Mouse (Mus musculus) bone marrow, adult 2 months (tissue): Measurements from ENCODE around the gene Exoc4. TPM values are rescaled to one million over a fixed set of nuclear protein-coding genes. Genes with fewer than 3 reads are reported as not detected.

Experiments
- H3K27ac ChIP-seq: fragments of 200-500 bp; 2 replicates; pipeline ENCODE4 v1.5.1; 2012; ENCODE audit warnings: low read depth, mild to moderate bottlenecking, control low read depth, inconsistent platforms, low read length; ENCODE audit not compliant: control insufficient read depth, poor library complexity, insufficient read depth
- H3K4me1 ChIP-seq: fragments of 200-500 bp; 2 replicates; pipeline ENCODE4 v1.6.1; 2011; ENCODE audit warnings: low read length; ENCODE audit not compliant: control insufficient read depth, insufficient read depth
- H3K4me3 ChIP-seq: fragments of 200-500 bp; replicated peaks from 2 replicates; pipeline ENCODE3; 2011; ENCODE audit warnings: mild to moderate bottlenecking, low read depth, low read length, control low read depth; ENCODE audit not compliant: control insufficient read depth
- CTCF ChIP-seq: fragments of 200-500 bp; IDR thresholded peaks from 2 replicates; pipeline ENCODE4 v1.5.1; 2011; ENCODE audit warnings: low read length, control low read depth; ENCODE audit not compliant: control insufficient read depth, insufficient read depth
- POLR2A ChIP-seq: fragments of 200-500 bp; IDR thresholded peaks from 2 replicates; pipeline ENCODE4 v1.6.1; 2011; ENCODE audit warnings: low read depth, mild to moderate bottlenecking, control low read depth, low read length, borderline replicate concordance; ENCODE audit not compliant: control insufficient read depth
- WGBS: fragments of 180-500 bp; shearing (Covaris S2); methylation state at CpG from one replicate; pipeline ENCODE4 v1.1.7; 2018; 5-methylcytosine and 5-hydroxymethylcytosine counted together
- polyA plus RNA-seq: library from polyadenylated mRNA; stranded (reverse); fragments of >200 nt; gene quantifications from 2 replicates; pipeline ENCODE4 v1.2.4, GENCODE M21; 2011; ENCODE audit warnings: low replicate concordance; ENCODE audit not compliant: missing spikeins, insufficient read depth, insufficient read length

Exoc4 gene
- polyA plus RNA-seq, 1 experiment: 13.7 TPM

DNA sequence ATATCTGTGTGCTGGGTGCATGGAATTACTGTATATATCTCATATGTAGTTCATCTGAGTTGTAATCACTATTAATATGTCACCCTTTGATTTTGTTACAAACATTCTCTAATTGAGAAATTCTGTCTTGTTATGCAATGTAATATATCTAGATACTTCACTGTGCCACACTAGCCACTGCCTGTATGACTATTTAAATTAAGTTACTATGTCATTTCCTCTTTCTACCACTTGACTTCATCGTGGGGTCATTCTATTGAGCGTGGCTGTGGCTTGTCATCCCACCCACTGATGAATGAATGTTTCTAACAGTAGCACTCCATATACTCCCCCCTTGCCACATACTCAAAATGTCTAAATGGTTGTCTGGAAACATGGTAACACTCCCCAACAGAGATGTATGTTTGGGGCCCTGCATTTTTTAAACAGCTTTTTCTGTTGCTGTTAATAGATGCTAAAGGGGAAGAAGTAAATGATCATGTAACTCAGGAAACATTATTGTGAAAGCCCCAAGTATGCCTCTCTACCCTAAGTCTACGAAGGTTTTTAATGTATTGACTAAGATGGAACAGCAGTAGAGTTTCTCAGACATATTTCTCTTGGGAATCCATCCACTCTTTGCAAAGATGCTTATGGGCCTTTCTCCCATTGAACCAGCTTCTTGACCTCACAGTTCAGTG lies 618.2 kb downstream of the Exoc4 start:
- no peak overlapping the region for H3K27ac ChIP-seq
- no peak for TF ChIP-seq POLR2A
- no peak for TF ChIP-seq CTCF
- WGBS: 29% methylated on average over 3 of the region's 3 CpGs
- H3K4me1 ChIP-seq: no peaks in the 10 kb centered on the region
- H3K4me3 ChIP-seq: no peak overlapping the region

DNA sequence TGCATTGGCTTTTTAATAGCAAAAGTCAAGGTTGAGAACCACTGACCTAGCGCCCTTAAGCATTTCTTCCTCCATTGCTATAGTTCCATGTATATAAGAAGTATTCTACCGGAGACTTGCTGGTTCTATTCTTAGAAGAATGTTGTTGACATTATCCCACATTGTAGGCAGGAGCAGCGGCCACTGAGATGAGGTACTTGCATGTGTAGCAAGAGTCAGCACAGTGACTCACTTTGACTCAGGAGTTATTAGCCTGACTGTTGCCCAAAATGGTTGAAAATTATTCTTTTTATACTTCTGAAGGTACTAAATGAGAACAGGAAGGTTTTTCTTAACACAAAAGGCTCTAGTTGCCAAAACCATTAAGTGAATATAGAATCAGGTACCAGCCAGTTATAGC lies 620.4 kb downstream of the Exoc4 start:
- no peaks in the 10 kb centered on the region for H3K4me1 ChIP-seq
- no peak overlapping the region for H3K27ac ChIP-seq
- 90% methylated on average over 3 of the region's 3 CpGs for WGBS
- H3K4me3 ChIP-seq: no peak overlapping the region
- TF ChIP-seq CTCF (no peak), POLR2A (no peak)

DNA sequence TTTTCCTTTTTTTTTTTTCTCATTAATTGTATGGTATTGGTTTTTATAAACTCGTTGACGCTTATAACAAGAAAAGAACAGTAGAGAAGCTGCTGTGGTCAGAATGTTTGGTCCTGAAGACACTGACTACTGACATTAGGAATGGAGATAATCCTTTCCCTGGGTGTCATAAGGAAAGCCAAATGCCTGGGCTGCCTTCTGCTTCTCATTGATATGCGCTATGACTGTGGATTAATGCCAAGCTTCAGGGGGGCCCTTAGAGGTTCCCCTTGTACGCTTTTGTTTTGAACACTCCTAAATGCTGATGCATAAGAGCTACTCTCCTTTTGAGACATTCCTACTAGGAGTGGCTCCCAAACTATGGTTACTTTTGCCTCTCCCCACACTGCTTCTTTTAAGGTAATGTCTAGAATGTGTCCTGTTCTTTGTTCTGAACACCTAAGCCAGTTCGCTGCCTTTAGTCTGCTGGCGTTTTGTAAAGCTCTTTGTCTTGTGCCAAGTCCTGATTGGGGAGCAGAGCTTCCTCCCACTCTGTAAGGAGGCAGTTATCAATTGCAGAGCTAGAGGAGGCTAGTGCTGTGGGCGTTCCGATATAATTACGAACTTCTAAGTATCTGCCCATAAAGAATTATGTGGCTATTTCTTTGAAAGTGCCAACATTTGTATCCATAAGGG lies 621.7 kb downstream of the Exoc4 start:
- H3K27ac ChIP-seq: no peak overlapping the region
- TF ChIP-seq CTCF: no peak
- no peak for TF ChIP-seq POLR2A
- no peaks in the 10 kb centered on the region for H3K4me1 ChIP-seq
- H3K4me3 ChIP-seq: no peak overlapping the region
- WGBS: 81% methylated on average over 9 of the region's 9 CpGs

DNA sequence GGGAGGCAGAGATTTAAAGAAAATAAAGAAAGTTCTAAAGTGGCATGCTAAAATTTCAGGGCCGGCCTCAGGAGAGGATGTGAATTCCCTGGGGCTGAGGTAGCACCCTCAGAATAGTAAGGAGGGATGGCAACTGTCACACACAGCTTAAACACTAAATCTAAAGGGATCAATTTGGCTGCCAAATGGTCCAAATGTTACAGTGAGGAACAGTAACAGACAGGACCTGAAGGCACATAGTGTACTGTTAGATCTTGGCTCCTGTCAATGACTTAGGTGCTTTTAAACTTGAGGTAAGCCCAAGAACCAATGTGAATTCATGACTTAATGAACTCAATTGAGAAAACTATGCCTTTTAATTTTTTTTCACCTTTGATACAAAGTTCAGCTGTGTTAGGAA lies 622.4 kb downstream of the Exoc4 start:
- TF ChIP-seq POLR2A: no peak
- no peak for TF ChIP-seq CTCF
- Histone ChIP-seq H3K27ac (no peak overlapping the region), H3K4me3 (no peak overlapping the region), H3K4me1 (no peaks in the 10 kb centered on the region)
- WGBS: 80% methylated on average over 1 of the region's 1 CpGs

DNA sequence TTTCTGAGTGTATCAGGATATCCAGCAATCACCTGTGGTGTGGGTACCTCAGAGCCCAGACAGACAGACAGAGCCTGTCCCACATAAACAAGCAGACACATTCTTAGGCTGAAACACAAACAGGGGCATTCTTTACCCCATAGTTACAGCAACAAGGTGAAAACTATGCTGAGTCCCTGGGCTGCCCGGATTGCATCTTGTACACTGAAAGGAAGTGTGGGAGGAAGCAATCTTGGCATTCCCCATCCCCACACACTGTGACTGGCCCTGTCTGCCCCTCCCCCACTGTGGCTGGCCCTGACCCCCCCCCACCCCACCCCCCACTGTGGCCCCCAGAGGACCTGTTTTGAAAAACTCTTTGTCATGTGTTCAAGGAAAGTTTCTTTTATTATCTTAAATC lies 623.3 kb downstream of the Exoc4 start:
- Histone ChIP-seq H3K27ac (no peak overlapping the region), H3K4me1 (no peaks in the 10 kb centered on the region), H3K4me3 (no peak overlapping the region)
- TF ChIP-seq POLR2A (no peak), CTCF (no peak)
- WGBS: 35% methylated on average over 1 of the region's 1 CpGs

DNA sequence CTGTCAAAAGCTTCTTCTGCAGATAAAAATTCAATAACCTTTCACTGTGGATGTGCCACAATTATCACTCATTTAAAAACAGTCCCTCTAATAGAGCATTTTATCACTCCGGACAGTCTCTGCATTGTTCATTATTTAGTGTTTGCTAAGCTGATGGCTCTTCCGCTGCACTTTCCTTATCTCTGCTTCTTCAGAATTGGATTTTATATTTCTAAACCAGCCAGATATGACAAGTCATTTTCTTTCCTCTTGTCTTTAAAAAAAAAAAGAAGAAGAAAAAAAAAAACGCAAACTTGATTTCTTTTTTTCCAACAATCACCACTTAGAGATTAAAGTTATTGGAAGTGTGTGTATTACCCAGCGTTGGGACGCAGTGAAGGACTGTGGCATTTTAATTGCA lies 624.1 kb downstream of the Exoc4 start:
- TF ChIP-seq CTCF: no peak
- WGBS: 76% methylated on average over 5 of the region's 5 CpGs

DNA sequence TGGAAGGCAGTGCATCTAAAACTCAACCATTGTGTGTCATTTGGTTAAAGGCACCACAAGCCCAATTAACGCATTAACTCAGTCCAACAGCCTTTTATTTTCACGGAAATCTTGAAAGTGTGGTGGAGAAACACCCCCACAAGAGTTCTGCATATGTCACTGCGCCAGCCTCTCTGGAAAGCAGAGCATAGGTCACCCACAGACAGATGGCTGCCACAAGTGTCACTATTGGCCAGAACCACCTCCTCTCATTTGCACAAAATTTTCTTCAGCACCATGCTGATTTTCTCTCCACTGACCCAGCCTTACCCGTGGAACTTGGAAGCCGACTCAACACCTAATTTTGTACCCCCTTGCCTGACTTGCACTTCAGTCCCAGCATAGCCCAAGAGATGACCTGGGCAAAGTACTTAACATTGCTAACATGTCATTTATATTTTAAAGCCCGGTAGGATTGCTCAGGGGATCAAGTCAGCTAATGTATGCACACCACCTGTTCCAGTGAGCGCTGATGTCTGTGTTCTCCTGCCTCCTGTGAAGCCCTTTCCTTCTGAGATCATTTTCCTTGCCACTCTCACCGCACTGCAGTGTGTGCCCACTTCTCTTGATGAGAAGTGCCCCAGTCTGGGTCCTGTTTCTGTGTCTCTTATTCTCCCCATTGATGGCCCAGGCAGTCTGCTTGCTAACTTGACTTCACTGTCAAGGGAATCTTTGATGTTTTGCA lies 625.6 kb downstream of the Exoc4 start:
- TF ChIP-seq CTCF: no peak
- no peak for TF ChIP-seq POLR2A
- H3K4me3 ChIP-seq: no peak overlapping the region
- no peak overlapping the region for H3K27ac ChIP-seq
- no peaks in the 10 kb centered on the region for H3K4me1 ChIP-seq
- 83% methylated on average over 8 of the region's 8 CpGs for WGBS

More for the DNA sequence above, 624.1 kb downstream of the Exoc4 start:
- Histone ChIP-seq H3K27ac (no peak overlapping the region), H3K4me1 (no peaks in the 10 kb centered on the region), H3K4me3 (no peak overlapping the region)

DNA sequence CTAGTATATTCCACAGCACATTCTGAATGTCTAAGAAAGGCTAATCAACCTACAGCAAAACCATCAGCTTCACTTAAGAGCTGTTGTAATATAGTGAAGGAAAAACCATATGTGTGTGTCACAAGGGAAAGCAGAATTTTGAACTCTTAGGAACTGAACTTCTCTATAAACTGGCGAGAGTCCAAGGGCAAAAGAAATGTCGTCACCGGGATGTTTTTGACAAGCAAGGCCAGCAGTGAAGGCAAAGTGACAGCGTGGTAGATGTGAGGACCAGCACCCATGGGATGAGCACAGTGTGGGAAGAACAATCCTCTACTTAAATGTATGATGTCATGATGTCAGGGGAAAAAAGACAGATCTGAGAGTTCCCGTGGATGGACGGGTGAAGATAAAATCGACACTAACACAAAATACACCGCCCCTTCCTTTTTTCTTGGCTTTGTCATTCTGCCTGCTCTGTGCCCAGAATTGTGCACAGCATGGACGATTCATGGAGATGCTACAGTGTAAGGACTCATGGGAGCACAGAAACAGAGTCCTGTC lies 635.3 kb downstream of the Exoc4 start:
- no peak overlapping the region for H3K4me3 ChIP-seq
- TF ChIP-seq POLR2A: no peak
- no peak for TF ChIP-seq CTCF
- H3K4me1 ChIP-seq: no peaks in the 10 kb centered on the region
- no peak overlapping the region for H3K27ac ChIP-seq
- whole genome bisulfite sequencing: 69% methylated on average over 9 of the region's 9 CpGs

DNA sequence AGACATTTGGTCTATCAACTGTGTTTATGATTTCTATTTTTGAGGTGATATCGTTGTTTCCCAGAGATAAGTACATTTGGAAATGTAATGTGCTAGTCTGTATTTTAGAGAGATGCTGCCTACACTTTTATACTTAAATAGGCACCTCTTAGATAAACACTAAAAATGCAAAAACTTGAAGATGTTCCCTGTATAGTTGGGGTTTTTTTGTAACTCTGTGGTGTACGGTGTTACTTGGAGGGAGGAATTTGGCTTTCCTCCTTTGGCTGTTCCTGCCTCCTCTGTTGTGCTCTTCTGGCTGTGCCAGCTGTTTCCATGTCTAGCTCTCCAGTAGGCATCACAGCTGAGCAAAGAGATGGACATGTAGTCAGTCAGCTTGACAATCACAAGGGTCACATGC lies 638.1 kb downstream of the Exoc4 start:
- H3K27ac ChIP-seq: no peak overlapping the region
- H3K4me3 ChIP-seq: no peak overlapping the region
- WGBS: 86% methylated on average over 2 of the region's 2 CpGs
- H3K4me1 ChIP-seq: no peaks in the 10 kb centered on the region
- no peak for TF ChIP-seq CTCF
- no peak for TF ChIP-seq POLR2A
